Mouse (Mus musculus): ENCODE measurements around the gene Tmprss7.
A peak's percentile ranks its signal among the peaks of the same experiment; 100 is the strongest.

Gene Tmprss7

GRCm38 (mm10) chr16:45693558-45693957 lies at the start of gene Tmprss7:
Gene Tmprss7, minus strand, starts transcription at chr16:45693658.
- no peak for DNase-seq

DNA sequence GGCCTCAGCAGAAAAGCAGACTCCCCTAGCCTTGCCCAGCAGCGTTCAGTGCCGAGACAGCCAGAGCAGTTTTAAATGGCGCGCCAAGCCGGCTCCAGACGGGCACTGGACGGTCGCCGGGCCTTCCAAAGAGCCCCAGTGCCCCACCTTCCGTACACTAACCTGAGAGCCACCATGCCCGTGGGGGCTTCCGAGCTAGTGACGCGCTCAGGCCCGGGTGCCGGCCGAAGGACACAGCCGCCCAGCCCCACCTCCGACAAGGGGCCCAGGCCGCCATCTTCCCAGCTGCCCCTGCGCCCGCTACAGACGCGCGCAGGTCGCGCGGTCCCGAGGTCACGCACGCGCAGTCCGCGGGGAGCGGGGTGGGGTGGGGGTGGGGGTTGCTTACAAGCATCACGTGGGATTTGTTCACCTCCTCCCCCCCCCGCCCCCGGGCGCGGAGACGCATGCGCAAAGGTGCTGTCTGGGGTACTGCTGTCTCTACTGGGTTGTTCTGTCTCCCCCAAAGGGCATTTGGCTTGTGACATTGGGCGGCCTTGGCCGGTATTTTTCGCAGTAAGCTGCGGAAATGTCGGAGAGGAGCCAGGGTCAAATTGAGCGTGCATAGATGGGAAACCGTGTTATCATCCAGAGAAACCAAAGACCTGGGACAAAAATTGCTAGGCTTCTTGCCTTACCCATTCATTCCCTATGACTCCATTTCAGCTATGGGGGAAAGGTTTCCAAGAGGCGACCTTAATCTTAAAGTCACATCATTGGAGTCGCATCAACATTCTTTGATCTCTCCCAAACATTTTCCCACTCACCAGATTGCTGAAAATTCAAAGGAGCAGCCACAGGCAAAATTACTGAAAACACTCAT lies 49.4 kb upstream of the Tmprss7 start, which contains the start of gene Abhd10:
Gene Abhd10 (minus strand): TSS at position 341 of the 862 bp plus-strand sequence.
- peak; percentile 96 for DNase-seq

DNA sequence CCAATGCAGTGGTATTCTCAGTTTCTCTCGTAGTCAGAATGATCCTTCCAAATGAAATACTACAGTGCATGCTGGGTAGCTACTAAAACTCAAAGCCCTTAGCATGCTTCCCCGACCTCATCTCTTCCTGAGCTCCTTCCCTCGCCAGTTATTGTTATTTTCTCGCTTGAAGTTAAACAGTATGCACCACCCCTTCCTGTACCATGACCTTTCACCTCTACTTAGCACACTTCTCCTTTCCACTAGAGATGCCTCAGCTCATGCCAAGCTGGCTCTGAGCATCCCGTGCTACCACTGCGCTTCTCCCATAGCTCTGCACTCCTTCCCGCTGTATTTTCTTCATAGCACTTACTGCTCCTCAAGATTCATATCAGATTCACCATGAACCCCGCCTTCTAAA lies 44.4 kb upstream of the Tmprss7 start:
- DNase-seq = no peak

DNA sequence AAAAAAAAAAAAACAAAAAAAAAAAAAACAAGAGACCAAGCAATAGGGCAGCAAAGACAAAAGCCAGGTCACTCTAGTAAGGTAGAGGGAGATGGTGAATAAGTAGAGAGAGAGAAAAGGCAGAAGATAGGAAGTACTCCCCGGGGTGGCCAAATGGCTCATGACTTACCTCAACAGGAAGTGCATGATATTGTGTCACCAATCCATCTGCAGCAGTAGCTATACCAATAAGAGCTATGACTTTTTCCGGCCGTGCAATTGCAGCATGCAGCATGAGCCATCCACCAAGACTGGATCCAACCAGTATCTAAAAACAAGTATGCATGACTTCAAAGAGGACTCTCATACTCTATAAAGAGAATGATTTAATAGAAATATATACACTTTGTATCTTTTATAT lies 43.3 kb upstream of the Tmprss7 start:
- no peak for DNase-seq

DNA sequence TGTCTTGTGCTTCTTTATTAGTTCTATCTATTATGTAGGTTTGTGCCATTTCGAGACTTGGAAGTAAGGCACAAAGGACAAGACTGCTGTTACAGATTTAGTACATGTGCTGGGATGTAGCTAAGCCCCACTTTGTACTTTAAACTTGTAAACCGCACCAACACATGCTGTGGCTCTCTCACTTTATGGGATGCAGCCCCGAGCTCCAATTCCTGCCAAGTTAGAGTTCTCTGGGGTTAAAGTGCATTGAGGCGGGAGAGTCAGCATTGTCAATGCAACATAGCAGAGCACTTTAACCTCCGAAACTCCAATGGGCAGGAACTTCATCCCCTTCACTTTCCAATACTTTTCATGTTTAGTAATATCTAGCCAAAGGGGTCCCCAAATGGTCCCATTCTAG lies 35.7 kb upstream of the Tmprss7 start:
- DNase-seq = peak; percentile 43

GRCm38 (mm10) chr16:45724742-45725102 lies 31.3 kb upstream of the Tmprss7 start:
- no peak for DNase-seq

- DNase-seq = no peak
Observed at GRCm38 (mm10) chr16:45724061-45724741, 30.7 kb upstream of the Tmprss7 start, which contains the start of gene Tagln3. Gene Tagln3, minus strand, starts transcription at chr16:45724608.

DNA sequence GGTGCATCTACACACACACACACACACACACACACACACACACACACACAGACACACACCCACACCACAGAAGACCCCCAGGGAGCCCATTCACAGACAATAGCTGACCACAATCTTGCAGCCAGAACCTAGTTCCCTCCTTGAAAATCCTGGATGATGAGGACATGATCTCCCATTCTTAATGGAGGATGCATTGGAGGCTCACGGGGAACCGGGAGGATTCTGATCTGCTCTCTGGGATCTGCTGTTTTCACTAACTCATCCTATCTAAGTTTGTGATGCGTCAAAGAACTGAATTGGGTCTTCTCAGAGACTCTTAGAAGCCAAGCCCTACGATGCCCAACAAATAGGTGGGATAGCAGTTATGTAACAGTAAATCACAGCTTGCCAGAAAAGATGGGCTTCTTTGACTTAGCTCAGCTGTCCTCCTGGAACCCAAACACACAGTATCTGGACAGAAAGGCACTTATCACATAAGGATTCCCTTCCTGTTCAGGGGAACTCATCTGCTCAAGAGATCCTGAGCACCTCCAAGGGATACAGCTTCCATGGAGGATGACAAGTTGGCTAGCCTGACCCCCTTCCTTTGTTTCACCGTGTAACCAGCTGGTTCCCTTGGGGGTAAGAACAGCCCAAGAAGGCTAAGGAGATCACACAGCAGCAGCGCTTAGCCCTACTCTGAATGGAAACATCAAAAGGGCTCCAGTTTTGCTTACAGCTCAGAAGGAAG lies 29.9 kb upstream of the Tmprss7 start:
- no peak for DNase-seq

DNA sequence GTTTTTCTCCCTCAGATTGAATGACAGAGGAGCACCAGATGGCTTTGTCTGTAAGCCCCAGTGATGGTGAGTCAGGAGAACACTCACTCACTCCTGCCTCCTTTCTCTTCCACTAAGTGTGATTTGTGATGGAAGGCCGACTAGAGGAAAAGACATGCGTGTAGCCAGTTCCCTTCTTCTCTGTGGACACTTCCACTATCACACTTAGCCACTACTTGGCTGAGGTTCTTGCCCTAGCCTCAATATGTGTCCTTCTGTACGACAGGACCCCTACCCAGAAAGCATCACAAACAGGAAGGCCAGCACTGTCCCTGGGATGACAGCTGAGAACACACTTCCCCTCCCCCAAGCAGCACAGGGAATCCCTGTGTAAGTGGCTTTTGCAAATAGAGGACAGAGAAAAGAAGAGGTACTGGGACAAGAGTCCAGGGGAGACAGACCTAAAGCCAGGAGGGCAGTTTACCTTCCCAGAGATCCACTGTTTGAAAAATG lies 29.0 kb upstream of the Tmprss7 start:
- no peak for DNase-seq

- DNase-seq = no peak
Observed at GRCm38 (mm10) chr16:45720022-45720630, 26.7 kb upstream of the Tmprss7 start.

- DNase-seq = no peak
Observed at GRCm38 (mm10) chr16:45718296-45718695, 24.8 kb upstream of the Tmprss7 start.

DNA sequence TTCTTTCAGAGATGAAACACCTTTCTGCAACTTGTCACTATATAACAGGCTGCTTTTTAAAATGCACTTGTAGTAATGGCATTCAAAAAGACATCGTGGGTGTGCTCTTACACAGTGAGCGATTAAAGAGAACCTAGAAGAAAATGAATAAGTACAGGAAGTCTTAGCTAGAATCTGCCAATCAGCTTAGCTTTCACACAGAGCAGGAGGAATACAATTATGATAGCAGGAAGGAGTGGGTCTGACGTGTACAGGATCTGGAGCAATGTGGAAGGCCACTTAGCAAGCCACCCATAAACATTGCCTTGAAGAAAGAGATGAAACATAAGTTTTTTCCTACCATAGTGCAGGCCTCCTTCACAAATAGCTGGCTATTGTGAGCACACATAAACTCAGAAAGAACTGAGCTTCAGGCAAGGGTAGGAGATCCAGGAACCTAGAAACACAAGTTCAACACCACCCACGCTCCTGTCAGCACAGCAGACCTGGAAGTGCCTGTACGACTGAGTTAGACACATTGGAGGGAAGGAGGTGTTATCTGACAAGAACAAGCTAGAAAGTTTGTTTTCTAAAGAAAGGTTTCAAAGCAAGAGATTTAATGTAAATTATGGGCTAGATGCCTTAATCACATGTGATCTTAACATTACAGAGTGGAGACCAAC lies 21.2 kb upstream of the Tmprss7 start:
- no peak for DNase-seq

- DNase-seq = no peak
Observed at GRCm38 (mm10) chr16:45713878-45714277, 20.4 kb upstream of the Tmprss7 start.

DNA sequence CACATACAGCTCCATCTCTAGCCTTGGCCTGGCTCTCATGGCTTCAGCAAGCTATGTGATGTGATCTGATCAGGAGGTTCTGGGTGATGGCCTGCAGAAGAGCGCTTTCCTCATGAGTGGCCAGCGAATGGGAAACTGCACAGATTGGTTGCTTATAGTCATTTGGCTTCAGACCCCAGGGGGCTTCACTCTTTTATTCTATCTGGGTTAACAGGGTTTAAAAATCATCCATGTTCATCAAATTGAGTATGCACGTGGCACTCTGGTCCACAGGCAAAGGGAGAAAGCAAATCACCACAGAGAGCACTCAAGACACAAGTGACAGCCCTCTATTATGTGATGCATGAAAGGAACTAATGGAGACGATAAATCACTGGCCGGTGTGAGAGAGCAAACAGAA lies 19.8 kb upstream of the Tmprss7 start:
- no peak for DNase-seq

- DNase-seq = no peak
Observed at GRCm38 (mm10) chr16:45711263-45711662, 17.8 kb upstream of the Tmprss7 start.

GRCm38 (mm10) chr16:45699301-45699700 lies 5.8 kb upstream of the Tmprss7 start:
- no peak for DNase-seq

DNA sequence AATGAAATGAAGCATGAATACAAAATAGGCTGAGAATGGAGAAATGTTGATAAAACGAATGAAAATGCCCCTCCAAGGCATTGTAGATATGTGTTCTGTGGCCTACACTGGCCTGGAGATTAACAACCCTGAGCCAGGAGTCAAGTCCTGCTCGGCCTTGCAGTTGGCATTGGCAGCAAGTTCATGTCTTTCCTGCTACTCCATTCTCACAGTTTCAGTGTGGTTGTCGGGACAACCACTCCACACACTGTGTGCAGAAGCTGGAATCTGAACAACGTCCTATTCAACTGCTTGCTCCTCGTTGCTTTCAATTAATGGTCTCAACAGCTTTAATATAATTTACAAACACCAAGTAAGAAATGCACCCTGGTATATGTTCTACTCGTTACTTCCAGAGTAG lies 4.5 kb upstream of the Tmprss7 start:
- DNase-seq = no peak

DNA sequence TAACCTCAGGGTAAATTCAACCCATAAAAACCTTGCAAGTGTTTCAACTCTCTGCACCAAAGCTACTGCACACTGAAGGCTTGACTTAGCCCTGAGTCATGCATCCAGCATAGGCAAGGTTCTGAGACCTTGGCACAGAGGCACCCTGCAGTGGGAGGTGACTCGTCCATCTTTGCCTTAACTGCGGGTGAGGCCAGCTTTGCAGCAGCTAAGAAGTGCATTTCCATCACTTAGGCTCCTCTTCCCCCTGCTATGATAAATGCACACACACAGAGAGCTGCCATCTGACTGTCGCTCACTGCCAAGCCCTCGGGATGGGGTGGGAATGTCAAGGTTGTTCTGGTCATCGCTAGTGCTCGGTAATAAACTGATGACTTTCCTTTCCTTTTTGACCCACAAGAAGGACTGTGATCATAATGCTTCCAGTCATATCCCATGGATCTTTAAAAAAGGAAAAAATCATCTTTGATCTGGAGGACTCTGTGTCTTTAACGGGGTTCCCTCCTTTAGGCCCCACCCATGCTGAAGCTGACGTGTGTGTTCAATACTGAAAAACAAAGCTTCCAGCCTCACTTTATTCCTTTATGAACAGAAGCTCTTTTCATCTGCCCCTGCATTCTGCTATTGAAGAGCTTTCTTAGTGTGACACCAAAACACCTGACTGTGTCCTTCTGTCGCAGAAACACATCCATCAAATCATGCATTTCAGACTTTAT lies 2.1 kb upstream of the Tmprss7 start:
- no peak for DNase-seq

DNA sequence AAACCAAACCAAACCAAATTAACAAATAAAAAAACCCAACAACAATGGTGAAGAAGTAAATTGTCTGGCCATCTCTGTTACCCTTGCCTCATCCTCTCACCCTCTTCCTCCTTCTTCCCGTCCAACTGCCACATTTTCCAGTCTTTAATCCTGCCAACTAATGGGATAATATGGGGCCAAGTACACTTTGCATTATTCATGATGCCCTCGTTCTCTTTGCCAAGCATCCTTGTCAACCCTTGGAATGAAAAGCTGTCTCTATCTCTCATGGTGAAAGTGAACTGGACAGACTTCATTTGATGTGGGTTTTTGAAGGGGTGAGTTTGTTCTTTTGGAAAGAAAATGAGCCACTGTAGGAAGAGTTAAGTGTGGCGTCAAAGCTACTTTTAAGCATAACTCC lies 607 bp downstream of the Tmprss7 start:
- DNase-seq = no peak

DNA sequence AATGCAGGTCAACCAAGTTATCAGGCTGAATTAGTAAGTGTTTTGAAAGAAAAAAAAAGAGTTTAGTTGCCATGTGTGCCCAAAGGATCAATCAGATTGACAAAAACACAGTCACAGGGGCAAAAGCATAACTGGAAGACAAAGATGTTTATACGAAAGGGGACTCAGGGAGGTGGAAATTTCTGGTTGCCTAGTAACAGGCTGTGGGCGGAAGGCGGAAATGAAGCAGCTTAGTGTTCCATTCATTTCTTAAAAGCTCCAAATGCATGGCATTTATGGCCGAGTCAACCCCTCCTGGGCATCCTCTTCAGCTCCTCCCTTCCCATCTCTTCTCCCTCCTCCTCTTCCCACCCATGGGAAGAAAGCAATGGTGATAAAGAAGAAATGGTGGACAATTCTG lies 3.3 kb downstream of the Tmprss7 start:
- DNase-seq = no peak

DNA sequence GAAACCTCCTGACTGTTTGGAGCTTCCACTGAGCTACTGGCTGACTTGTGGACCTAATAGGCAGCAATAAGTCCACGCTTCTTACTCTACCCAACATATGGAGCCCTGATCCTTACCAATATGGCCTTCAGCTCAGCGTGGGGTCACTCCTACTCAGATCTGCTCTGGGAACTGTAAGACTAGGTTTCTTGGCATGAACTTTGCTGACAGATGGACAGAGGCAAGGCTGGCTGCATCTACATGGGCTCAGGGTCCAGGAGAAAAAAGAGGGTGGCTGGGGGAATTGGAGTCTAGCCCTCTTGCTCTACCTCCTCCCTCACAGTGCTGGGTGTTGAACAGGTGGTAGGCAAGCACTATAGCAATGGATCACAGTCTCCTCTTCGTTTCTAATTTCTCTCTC lies 6.6 kb downstream of the Tmprss7 start:
- no peak for DNase-seq

GRCm38 (mm10) chr16:45685295-45685694 lies 8.2 kb downstream of the Tmprss7 start:
- no peak for DNase-seq
